Comparison of ENCODE assay signal across 8 mouse cellular contexts in the genomic region with DNA sequence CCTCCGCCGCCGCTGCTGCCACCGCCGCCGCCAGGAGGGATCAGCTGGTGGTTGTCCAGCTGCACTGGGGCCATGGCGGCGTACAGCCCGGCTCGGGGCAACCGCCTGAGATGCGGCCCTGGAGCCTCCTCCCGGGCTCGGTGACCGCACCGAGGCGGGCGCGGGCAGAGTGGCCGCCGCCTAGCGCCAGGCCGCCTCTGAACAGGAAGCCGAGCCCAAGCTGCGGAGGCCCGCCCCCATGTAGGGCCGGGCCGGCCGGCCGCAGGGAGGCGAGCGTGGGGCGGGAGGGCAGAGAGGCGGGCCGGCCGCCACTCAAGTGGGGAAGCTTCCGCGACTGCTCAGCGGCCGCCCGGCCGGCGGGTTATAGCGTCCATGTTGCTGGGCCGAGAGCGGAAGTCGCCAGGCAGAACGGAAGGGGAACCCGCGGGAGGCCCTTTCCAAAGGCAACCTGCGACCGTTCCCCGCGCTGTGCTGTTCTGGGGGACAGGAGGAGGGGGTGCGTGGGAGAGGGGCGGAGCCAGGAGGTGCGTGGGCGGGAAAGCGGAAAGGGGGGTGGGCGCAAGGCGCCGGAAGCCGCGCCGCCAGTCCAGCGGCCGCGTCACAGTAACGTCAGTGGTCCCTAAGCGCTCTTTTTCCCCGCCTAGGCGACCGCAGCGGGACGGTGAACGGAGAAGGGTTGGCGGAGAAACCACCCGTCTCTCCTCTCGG. TPM values are rescaled to one million over a fixed set of nuclear protein-coding genes. Genes with fewer than 3 reads are reported as not detected.
A peak's percentile ranks its signal among the peaks of the same experiment; 100 is the strongest.
DNase-seq lines count a peak whose midpoint lies in the region; ATAC-seq and TF ChIP-seq lines count a peak whose summit lies in the region.

Med14 (minus strand) TSS at position 448 of the 708 bp plus-strand sequence.

- H3K4me3 ChIP-seq in ES-E14 (ENCODE audit: insufficient read depth in 1 of 2, low read depth in 1 of 2, low read length in 2 of 2, poor library complexity in 1 of 2, severe bottlenecking in 1 of 2), result peak within 1 kb of the TSS; percentile 91 to 97
- H3K4me3 ChIP-seq in forebrain, embryonic 14.5 days (ENCODE audit: low read depth, low read length), result peak within 1 kb of the TSS; percentile 58
- peak within 1 kb of the TSS; percentile 68 for H3K4me3 ChIP-seq in liver, postnatal 0 days (ENCODE audit: low read depth, low read length)
- H3K4me3 ChIP-seq in neural tube, embryonic 13.5 days, result peak within 1 kb of the TSS; percentile 66

- H3K9ac ChIP-seq in ES-E14 (ENCODE audit: insufficient read depth, low read depth, low read length, poor library complexity, severe bottlenecking), result peak within 1 kb of the TSS; percentile 91
- peak within 1 kb of the TSS; percentile 76 for H3K9ac ChIP-seq in forebrain, embryonic 14.5 days (ENCODE audit: low read length)
- H3K9ac ChIP-seq in liver, postnatal 0 days (replicated peaks), result peak within 1 kb of the TSS; percentile 78
- H3K9ac ChIP-seq in neural tube, embryonic 13.5 days, result peak within 1 kb of the TSS; percentile 84

- in situ Hi-C loops in ES-E14 (cut with MboI; ENCODE audit: low sequenced_read_pairs in 2 of 2, unreplicated experiment in 2 of 2), result no loop called here

- 12% methylated on average over 43 of the region's 79 CpGs for WGBS in forebrain, embryonic 14.5 days
- WGBS in liver, postnatal 0 days (ENCODE audit: insufficient replicate concordance), result 12% methylated on average over 28 of the region's 79 CpGs
- 8% methylated on average over 56 of the region's 79 CpGs for WGBS in neural tube, embryonic 13.5 days

- H3K9me3 ChIP-seq in ES-E14 (ENCODE audit: control insufficient read depth, insufficient read depth, low read depth, low read length), result no peaks in the 10 kb centered on the region
- no peaks in the 10 kb centered on the region for H3K9me3 ChIP-seq in forebrain, embryonic 14.5 days (replicated peaks; ENCODE audit: control insufficient read depth, low read length)
- H3K9me3 ChIP-seq in liver, postnatal 0 days (ENCODE audit: low read length), result no peaks in the 10 kb centered on the region
- no peaks in the 10 kb centered on the region for H3K9me3 ChIP-seq in neural tube, embryonic 13.5 days

- intact Hi-C loops in heart, postnatal 10 days (cut with DNase I), result loop anchor here (5.0 kb wide), 1 partner anchor 76 kb away; no protein-coding TSS in a partner anchor

- DNase-seq in ES-E14 (ENCODE audit: low read depth, low spot score), result no peak
- DNase-seq in cerebellum, adult 11 months, result peak; percentile 86
- peak; percentile 93 for DNase-seq in forebrain, embryonic 14.5 days (ENCODE audit: low spot score)
- peak; percentile 85 to 89 for DNase-seq in heart, postnatal 10 days
- DNase-seq in layer of hippocampus, adult 11-12 months (ENCODE audit: low spot score), result peak; percentile 85
- peak; percentile 86 for DNase-seq in liver, postnatal 0 days
- peak; percentile 81 for DNase-seq in telencephalon, adult 2 months (ENCODE audit: low read depth, low spot score)

- H3K36me3 ChIP-seq in ES-E14 (ENCODE audit: control insufficient read depth, insufficient read depth, low read length, poor library complexity, severe bottlenecking), result no peaks in the 10 kb centered on the region
- no peaks in the 10 kb centered on the region for H3K36me3 ChIP-seq in forebrain, embryonic 14.5 days (ENCODE audit: control insufficient read depth, insufficient read depth, low read length)
- H3K36me3 ChIP-seq in liver, postnatal 0 days (replicated peaks; ENCODE audit: insufficient read depth, low read length), result no peaks in the 10 kb centered on the region
- H3K36me3 ChIP-seq in neural tube, embryonic 13.5 days, result no peaks in the 10 kb centered on the region

- no peak for TF ChIP-seq EP300 in liver, postnatal 0 days (IDR thresholded peaks at IDR 0.05; ENCODE audit: low read depth)

- H3K27ac ChIP-seq in ES-E14 (ENCODE audit: insufficient read depth, low read depth, low read length, poor library complexity, severe bottlenecking), result peak within 1 kb of the TSS; percentile 89
- peak within 1 kb of the TSS; percentile 96 for H3K27ac ChIP-seq in forebrain, embryonic 14.5 days (ENCODE audit: low read depth, low read length)
- peak within 1 kb of the TSS; percentile 96 for H3K27ac ChIP-seq in liver, postnatal 0 days (ENCODE audit: low read depth)
- H3K27ac ChIP-seq in neural tube, embryonic 13.5 days (replicated peaks), result peak within 1 kb of the TSS; percentile 96

- peak; percentile 96 for ATAC-seq in forebrain, embryonic 14.5 days
- peak; percentile 96 for ATAC-seq in liver, postnatal 0 days
- peak; percentile 96 for ATAC-seq in neural tube, embryonic 13.5 days (ENCODE audit: low read depth)

- H3K4me2 ChIP-seq in forebrain, embryonic 14.5 days (ENCODE audit: low read length), result peak within 1 kb of the TSS; percentile 58
- peak within 1 kb of the TSS; percentile 75 for H3K4me2 ChIP-seq in liver, postnatal 0 days (ENCODE audit: low read depth, low read length)
- peak within 1 kb of the TSS; percentile 60 for H3K4me2 ChIP-seq in neural tube, embryonic 13.5 days

- TF ChIP-seq CTCF in liver, postnatal 0 days (IDR thresholded peaks at IDR 0.05; ENCODE audit: low read depth), result peak; percentile 39

- H3K27me3 ChIP-seq in forebrain, embryonic 14.5 days (replicated peaks; ENCODE audit: control insufficient read depth, insufficient read depth, low read length), result no peaks in the 10 kb centered on the region
- H3K27me3 ChIP-seq in liver, postnatal 0 days (ENCODE audit: insufficient read depth, low read length), result no peaks in the 10 kb centered on the region
- 0 out of 2 replicates have a peak, but pooled peaks cover 5% of the 10 kb centered on the region for H3K27me3 ChIP-seq in neural tube, embryonic 13.5 days

- H3K4me1 ChIP-seq in ES-E14 (ENCODE audit: control insufficient read depth in 2 of 2, insufficient read depth in 2 of 2, low read length in 2 of 2, poor library complexity in 1 of 2), result peaks cover 0 to 3% of the 10 kb centered on the region in 2 experiments; a peak in 1 of 4 replicates
- peaks cover 8% of the 10 kb centered on the region; the same call in 1 of the 2 replicates for H3K4me1 ChIP-seq in forebrain, embryonic 14.5 days (ENCODE audit: control insufficient read depth, insufficient read depth, low read length)
- H3K4me1 ChIP-seq in liver, postnatal 0 days (ENCODE audit: insufficient read depth), result no peaks in the 10 kb centered on the region
- H3K4me1 ChIP-seq in neural tube, embryonic 13.5 days (replicated peaks), result peaks cover 12% of the 10 kb centered on the region

TF ChIP-seq in ES-E14, 5 proteins besides CTCF, POLR2A, EP300 and RAD21:
- no peak for TF ChIP-seq MAFK (IDR thresholded peaks at IDR 0.05; ENCODE audit: insufficient read depth, low read depth, low read length)

RNA-seq across cellular contexts. Expression of gene Med14, which starts in this region (rescaled TPM):
- total RNA-seq in ES-E14 (2012; rRNA removed), result 17.3 and 20.0 TPM in 2 replicates
- 17.8 and 18.6 TPM in 2 replicates for polyA plus RNA-seq in forebrain, embryonic 14.5 days (2014; fragmentation: Nextera tagmentation; extraction: Ambion mirVana)
- total RNA-seq in heart, postnatal 10 days (2021), result 10 to 100 TPM; 34.8 to 36.7 TPM
- 3.4 and 3.6 TPM in 2 replicates for polyA plus RNA-seq in liver, postnatal 0 days (2015; fragmentation: Nextera tagmentation; extraction: Ambion mirVana)
- polyA plus RNA-seq in neural tube, embryonic 13.5 days (2015; fragmentation: Nextera tagmentation; extraction: Ambion mirVana), result 13.9 and 14.8 TPM in 2 replicates
